ENCODE assay signal across 9 mouse cellular contexts in genomic region chr10:122717754-122718415, GRCm38 (mm10). TPM values are rescaled to one million over a fixed set of nuclear protein-coding genes. Genes with fewer than 3 reads are reported as not detected.
DNase-seq lines count a peak whose midpoint lies in the region; ATAC-seq and TF ChIP-seq lines count a peak whose summit lies in the region.
"Had no signal": no experiment of that assay in that cellular context is flagged by ENCODE, and none has a peak within 500 bp of the region (broad histone marks: within the 10 kb centered on the region; RNA-seq: fewer than 3 reads in every experiment).

No protein-coding gene starts in this region.

- DNase-seq in kidney, adult 9 months: no peak
- peak; percentile 57 for DNase-seq in cerebellum, adult 9-11 months
- DNase-seq in layer of hippocampus, adult 2 months (ENCODE audit: low spot score in 2 of 2): peak; percentile 39 to 72
- peak; percentile 57 to 75 for DNase-seq in right cerebral cortex, postnatal 10 days (ENCODE audit: low spot score in 2 of 2)
- DNase-seq in gastrocnemius, postnatal 36 days: no peak
- no peak for DNase-seq in heart, postnatal 36 days
- no peak for DNase-seq in kidney, postnatal 14 days

- TF ChIP-seq CTCF in layer of hippocampus, adult 2 months (conservative IDR thresholded peaks at IDR 0.05): no peak

- intact Hi-C loops in gastrocnemius, postnatal 36 days (cut with DNase I): no loop called here
- intact Hi-C loops in heart, postnatal 36 days (cut with DNase I): no loop called here

- H3K4me1 ChIP-seq in kidney, embryonic 16.5 days (ENCODE audit: insufficient read depth, low read length): peaks cover 28% of the 10 kb centered on the region

- H3K27me3 ChIP-seq in kidney, embryonic 16.5 days (ENCODE audit: insufficient read depth, low read length): no peaks in the 10 kb centered on the region
- H3K27me3 ChIP-seq: neural tube, embryonic 13.5 days had no signal

- H3K36me3 ChIP-seq in kidney, embryonic 16.5 days (ENCODE audit: insufficient read depth, low read length): no peaks in the 10 kb centered on the region
- H3K36me3 ChIP-seq: neural tube, embryonic 13.5 days had no signal

- 49% methylated on average over 14 of the region's 14 CpGs for WGBS in kidney, embryonic 16.5 days

- H3K27ac ChIP-seq in kidney, embryonic 16.5 days (ENCODE audit: low read length): no peak overlapping the region
- peak overlapping the region; percentile 92 for H3K27ac ChIP-seq in layer of hippocampus, adult 2 months
- H3K27ac ChIP-seq: neural tube, embryonic 13.5 days had no signal

- H3K4me2 ChIP-seq in kidney, embryonic 16.5 days (replicated peaks; ENCODE audit: low read depth, low read length): no peak overlapping the region
- H3K4me2 ChIP-seq: neural tube, embryonic 13.5 days had no signal

- H3K4me3 ChIP-seq in kidney, embryonic 16.5 days (ENCODE audit: low read length): no peak overlapping the region
- peak overlapping the region; percentile 22 for H3K4me3 ChIP-seq in layer of hippocampus, adult 2 months
- H3K4me3 ChIP-seq: neural tube, embryonic 13.5 days had no signal

- no peaks in the 10 kb centered on the region for H3K9me3 ChIP-seq in kidney, embryonic 16.5 days (ENCODE audit: low read length)
- H3K9me3 ChIP-seq: neural tube, embryonic 13.5 days had no signal

- no peak overlapping the region for H3K9ac ChIP-seq in kidney, embryonic 16.5 days (replicated peaks; ENCODE audit: low read length)
- H3K9ac ChIP-seq: neural tube, embryonic 13.5 days had no signal

- 0 out of 2 replicates have a peak, but pooled peaks have one; percentile 20 for ATAC-seq in kidney, embryonic 16.5 days (ENCODE audit: low FRiP score, low TSS enrichment)

RNA-seq across cellular contexts. Expression of gene Ppm1h, which starts 39.3 kb away (rescaled TPM):
- 24.7 and 27.1 TPM in 2 replicates for polyA plus RNA-seq in kidney, embryonic 16.5 days (2015; fragmentation: Nextera tagmentation; extraction: Ambion mirVana)
- total RNA-seq in layer of hippocampus, adult 2 months (2021): 10 to 100 TPM; 74.8 to 75.3 TPM
- 1 to 10 TPM; 1.1 to 2.6 TPM for total RNA-seq in gastrocnemius, postnatal 36 days (2021)
- 1 to 10 TPM; 6.7 to 7.8 TPM for total RNA-seq in heart, postnatal 36 days (2021)

Comparison
In these comparisons a context has a peak if more than half of its experiments do, and no peak if none do; other contexts are left out.
1. DNase-seq: peak in cerebellum, adult 9-11 months (single experiment), layer of hippocampus, adult 2 months (2 of 2) and right cerebral cortex, postnatal 10 days (2 of 2); none in kidney, adult 9 months (single experiment), gastrocnemius, postnatal 36 days (0 of 2), heart, postnatal 36 days (0 of 2) and kidney, postnatal 14 days (single experiment).
2. RNA of gene Ppm1h, which starts 39.3 kb away (total RNA-seq): 74.8 to 75.3 TPM in layer of hippocampus, adult 2 months; 6.7 to 7.8 TPM in heart, postnatal 36 days and 1.1 to 2.6 TPM in gastrocnemius, postnatal 36 days; every median in the first group is over 4 times any median in the second.